Mouse (Mus musculus) cerebellum, adult 8-10 months (tissue): ENCODE measurements around the gene Mylk3.

Source experiments
- DNase-seq: peaks from one replicate; pipeline ENCODE4 v3.0.0; 2022

The Mylk3 gene

DNA sequence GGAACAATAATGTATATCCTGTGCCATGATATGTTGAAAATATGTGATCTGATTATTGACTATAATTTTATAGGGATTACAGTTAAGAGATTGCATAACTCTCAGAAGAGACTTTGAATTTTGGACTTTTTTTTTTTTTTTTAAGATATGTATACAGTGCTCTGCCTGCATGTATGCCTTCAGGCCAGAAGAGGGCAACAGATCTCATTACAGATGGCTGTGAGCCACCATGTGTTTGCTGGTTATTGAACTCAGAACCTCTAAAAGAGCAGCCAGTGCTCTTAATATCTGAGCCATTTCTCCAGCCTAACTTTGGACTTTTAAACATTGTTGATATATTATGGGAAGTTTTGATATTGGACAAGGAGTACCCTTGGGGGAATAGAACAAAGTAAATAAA lies 74.4 kb downstream of the Mylk3 start:
- no peak for DNase-seq

DNA sequence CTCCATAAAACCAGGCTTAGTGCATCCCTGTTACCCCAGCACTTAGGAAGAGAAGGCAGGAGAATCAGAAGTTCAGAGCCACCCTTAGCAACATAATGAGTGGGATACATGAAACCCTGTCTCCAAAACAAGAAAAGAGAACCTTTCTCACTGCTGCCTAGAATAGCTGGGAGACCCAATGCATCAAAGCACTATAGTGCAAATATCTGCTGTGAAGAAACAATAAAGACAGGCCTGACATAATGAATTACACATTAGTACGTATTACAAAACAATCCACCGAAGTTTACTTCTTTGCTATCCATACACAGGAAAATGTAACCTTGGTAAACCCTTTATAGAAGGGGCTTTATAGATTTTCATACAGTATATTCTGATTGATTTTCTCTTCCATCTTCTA lies 77.6 kb downstream of the Mylk3 start:
- no peak for DNase-seq

DNA sequence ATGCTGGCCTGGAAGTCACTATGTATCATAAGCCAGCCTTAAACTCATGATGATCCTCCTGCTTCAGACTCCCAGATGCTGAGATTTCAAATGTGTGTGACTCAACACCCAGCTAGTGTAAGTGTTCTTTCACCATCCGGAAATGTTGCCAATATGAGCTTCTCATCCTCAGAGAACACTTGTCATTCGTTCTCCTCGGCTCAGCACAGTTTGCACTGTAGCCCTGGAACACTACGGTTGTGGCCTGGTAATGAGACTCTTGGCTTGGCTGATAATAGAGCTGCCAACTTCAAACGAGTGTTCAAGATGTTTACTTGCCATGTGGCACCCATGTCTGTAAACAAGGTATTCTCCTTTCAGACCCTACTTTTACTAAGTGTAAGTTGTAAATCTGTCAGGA lies 82.6 kb downstream of the Mylk3 start:
- DNase-seq: no peak

DNA sequence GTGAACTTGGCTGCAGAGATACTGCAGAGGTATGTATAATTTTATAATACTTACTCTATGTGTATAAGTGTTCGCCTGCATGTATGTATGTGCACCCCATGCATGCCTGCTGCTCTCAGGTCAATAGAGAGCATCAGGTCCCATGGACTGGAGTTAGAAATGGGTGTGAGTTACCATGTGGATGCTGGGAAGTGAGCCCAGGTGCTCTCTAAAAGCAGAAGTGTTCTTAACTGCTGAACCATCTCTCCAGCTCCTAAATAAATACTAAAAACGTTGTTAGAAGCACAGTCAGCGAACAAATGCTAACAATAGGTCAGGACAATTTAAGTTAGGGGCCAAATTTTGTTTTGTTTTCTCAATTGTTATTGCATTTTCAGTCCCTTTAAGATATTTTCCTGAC lies 83.2 kb downstream of the Mylk3 start:
- DNase-seq: no peak

DNA sequence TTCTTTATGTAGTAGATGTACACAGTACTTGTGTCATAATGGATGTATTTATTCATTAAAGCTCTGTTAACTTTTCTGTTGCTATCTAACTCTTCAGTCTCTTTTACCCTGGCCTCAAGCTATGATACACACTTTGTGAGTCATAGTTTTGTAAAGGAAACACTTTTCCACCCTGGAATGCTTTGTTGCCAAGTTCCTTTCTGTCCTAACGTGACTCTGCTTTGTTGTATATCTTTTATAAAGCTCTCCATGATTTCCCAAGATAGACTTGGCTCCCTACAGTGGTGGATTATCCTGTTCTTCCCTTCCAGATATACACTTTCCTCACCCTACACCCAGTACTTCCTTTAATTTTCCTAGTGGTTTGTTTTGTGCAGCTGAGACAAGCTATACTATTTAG lies 84.2 kb downstream of the Mylk3 start:
- no peak for DNase-seq

DNA sequence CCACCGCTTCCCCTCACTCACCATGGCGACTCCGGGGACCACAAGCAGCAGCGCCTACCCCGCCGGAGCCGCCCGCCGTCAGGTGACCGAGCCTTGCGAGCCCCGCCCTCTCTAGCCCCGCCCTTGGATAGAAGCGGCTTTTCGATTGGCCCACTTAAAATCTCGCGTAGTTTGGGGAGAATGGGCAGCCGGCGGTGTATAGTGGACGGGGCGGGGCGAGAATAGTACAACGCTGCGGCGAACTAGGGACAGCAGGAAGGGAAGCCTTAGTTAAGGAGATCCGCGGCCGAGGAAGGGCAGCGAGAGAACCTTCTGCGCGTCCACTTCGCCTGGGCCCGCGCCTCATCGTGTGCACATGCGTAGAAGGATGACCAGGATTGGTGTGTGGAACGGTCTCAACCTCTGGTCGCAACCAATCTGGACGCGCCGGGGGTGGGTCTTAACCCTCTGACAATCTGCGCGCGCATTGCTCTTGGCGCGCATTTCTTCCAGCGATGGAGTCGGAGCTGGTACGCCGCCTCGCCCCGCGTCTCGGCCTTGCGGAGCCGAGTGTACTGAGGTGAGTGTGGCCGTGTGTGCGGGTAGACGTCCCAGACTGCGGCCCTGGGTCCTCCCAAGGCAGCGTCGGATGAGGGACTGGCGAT lies 86.6 kb downstream of the Mylk3 start, which contains the start of the genes Orc6 and Vps35:
Orc6 (plus strand) TSS at position 199 of the 644 bp plus-strand sequence.
Vps35 (minus strand) TSS at position 369 of the 644 bp plus-strand sequence.
- peak; percentile 96 for DNase-seq

DNA sequence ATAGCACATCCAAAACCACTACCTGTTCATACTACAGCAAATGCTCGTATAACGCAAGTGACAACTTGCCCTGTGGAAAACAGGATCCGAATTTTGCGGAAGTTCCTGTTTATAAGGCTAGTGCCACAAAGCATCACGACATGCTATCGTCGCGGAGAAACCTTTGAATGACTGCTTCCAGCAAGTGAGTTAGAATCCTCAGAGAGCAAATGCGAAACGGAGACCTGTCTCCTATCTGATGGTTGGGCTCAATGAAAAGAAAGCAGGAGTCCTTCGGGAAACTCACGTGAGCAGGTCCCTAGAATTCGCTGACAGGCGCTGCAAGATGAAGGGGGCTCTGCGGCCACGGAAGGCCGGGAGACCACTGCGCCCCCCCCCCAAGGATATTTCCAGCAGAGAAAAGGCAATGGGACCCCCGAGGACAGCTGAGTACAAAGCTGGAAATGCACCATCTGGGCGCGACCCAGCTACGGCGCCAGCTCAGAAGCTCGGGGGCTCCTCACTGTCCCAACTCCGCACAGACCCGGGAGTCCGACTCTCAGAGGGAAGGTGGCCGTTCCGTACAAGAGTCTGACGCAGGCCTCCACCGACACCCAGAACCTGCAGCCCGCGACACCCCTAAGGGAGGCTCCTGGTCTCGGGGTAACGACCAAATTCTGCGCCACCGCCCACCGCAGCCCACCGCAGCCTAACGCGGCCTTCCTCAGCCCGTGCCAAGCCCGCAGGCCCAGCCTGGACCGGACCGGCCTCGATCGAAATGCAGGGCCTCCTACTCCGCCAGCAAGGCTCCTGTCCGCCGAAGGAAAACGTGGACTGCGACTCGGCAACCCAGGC lies 87.3 kb downstream of the Mylk3 start:
- DNase-seq: peak; percentile 6

DNA sequence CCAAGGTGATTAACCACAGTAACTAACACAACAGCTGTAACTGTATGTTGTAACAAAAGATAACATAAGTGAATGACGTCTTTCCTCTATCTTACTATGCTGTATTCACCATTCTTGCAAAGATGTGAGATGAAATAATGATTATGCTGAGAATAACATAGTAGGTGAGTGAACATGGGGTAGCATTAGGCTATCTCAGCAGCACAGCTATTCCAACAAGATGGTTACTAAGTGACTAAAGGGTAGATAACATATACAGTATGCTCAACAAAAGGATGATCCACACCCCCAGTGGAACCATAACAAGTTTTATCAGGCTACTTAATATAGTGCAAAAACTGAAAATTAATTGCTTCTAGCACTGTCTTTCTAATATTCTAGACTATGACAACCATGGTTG lies 99.3 kb downstream of the Mylk3 start:
- DNase-seq: no peak
